Mouse (Mus musculus): ENCODE data around the gene Tmub2. TPM values are rescaled to one million over a fixed set of nuclear protein-coding genes. Genes with fewer than 3 reads are reported as not detected.

Tmub2 gene
- polyA plus RNA-seq (2012; rRNA removed), result 59.7 and 66.9 TPM in 2 replicates

- peak within 1 kb of the TSS; percentile 84 for H3K4me3 ChIP-seq (ENCODE audit: insufficient read depth, low read depth, low read length)
- peak within 1 kb of the TSS; percentile 94 for H3K27ac ChIP-seq (ENCODE audit: insufficient read depth, low read depth, low read length)
- WGBS, result under 1% methylated on average over 32 of the region's 32 CpGs
- no peaks in the 10 kb centered on the region for H3K36me3 ChIP-seq (ENCODE audit: control insufficient read depth, insufficient read depth, low read length)
- DNase-seq, result peak; percentile 99
- peaks cover 4% of the 10 kb centered on the region for H3K4me1 ChIP-seq (ENCODE audit: control insufficient read depth, insufficient read depth, low read length)
- no peaks in the 10 kb centered on the region for H3K27me3 ChIP-seq (replicated peaks; ENCODE audit: control insufficient read depth, insufficient read depth, low read length)
- TF ChIP-seq POLR2A (IDR thresholded peaks at IDR 0.05; ENCODE audit: low read depth, low read length), result no peak
- TF ChIP-seq CTCF (conservative IDR thresholded peaks at IDR 0.05; ENCODE audit: insufficient read depth, insufficient read length, low read depth, low read length), result peak; percentile 27; the same call in 1 of the 2 replicates
These were observed at the start of gene Tmub2 for GRCm38 (mm10) chr11:102284501-102285094. TSS of gene Tmub2 (plus strand) at chr11:102284931.

- TF ChIP-seq CTCF (conservative IDR thresholded peaks at IDR 0.05; ENCODE audit: insufficient read depth, insufficient read length, low read depth, low read length), result no peak
- TF ChIP-seq POLR2A (IDR thresholded peaks at IDR 0.05; ENCODE audit: low read depth, low read length), result no peak
- H3K4me3 ChIP-seq (ENCODE audit: insufficient read depth, low read depth, low read length), result no peak overlapping the region
- DNase-seq, result no peak
- no peaks in the 10 kb centered on the region for H3K4me1 ChIP-seq (ENCODE audit: control insufficient read depth, insufficient read depth, low read length)
- H3K27ac ChIP-seq (ENCODE audit: insufficient read depth, low read depth, low read length), result no peak overlapping the region
- WGBS, result 68% methylated on average over 2 of the region's 2 CpGs
- no peaks in the 10 kb centered on the region for H3K36me3 ChIP-seq (ENCODE audit: control insufficient read depth, insufficient read depth, low read length)
- H3K27me3 ChIP-seq (replicated peaks; ENCODE audit: control insufficient read depth, insufficient read depth, low read length), result no peaks in the 10 kb centered on the region
These were observed 48.7 kb upstream of the Tmub2 start for GRCm38 (mm10) chr11:102236022-102236421.

- DNase-seq, result no peak
- TF ChIP-seq POLR2A (IDR thresholded peaks at IDR 0.05; ENCODE audit: low read depth, low read length) (no peak), CTCF (conservative IDR thresholded peaks at IDR 0.05; ENCODE audit: insufficient read depth, insufficient read length, low read depth, low read length) (no peak)
- Histone ChIP-seq H3K27ac (ENCODE audit: insufficient read depth, low read depth, low read length) (no peak overlapping the region), H3K4me1 (ENCODE audit: control insufficient read depth, insufficient read depth, low read length) (no peaks in the 10 kb centered on the region), H3K27me3 (replicated peaks; ENCODE audit: control insufficient read depth, insufficient read depth, low read length) (no peaks in the 10 kb centered on the region), H3K4me3 (ENCODE audit: insufficient read depth, low read depth, low read length) (no peak overlapping the region), H3K36me3 (ENCODE audit: control insufficient read depth, insufficient read depth, low read length) (no peaks in the 10 kb centered on the region)
- WGBS, result 85% methylated on average over 6 of the region's 6 CpGs
These were observed 44.1 kb upstream of the Tmub2 start for GRCm38 (mm10) chr11:102240636-102241035.

DNA sequence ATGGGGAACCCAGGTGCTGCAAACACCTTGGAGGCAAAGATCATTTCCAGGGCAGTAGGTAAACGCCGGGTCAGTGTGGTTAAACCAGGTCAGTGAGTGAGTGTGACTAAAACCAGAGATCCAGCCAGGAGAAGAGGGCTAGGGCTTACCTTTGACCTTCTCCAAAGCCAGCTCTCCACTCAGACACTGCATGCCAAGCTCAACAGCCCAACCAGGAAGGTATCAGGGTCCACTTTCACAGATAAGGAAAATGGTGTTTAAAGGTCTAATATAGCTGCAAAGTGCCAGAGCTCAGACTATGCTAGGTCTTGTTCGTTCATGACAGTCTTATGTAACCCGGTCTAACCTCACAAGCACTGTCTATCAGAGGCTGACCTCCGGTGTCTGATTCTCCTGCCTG lies 43.5 kb upstream of the Tmub2 start:
- TF ChIP-seq CTCF (conservative IDR thresholded peaks at IDR 0.05; ENCODE audit: insufficient read depth, insufficient read length, low read depth, low read length) (no peak; the same call in 1 of the 2 replicates), POLR2A (IDR thresholded peaks at IDR 0.05; ENCODE audit: low read depth, low read length) (no peak)
- WGBS, result 57% methylated on average over 5 of the region's 5 CpGs
- Histone ChIP-seq H3K4me1 (ENCODE audit: control insufficient read depth, insufficient read depth, low read length) (no peaks in the 10 kb centered on the region), H3K36me3 (ENCODE audit: control insufficient read depth, insufficient read depth, low read length) (no peaks in the 10 kb centered on the region), H3K27ac (ENCODE audit: insufficient read depth, low read depth, low read length) (no peak overlapping the region), H3K27me3 (replicated peaks; ENCODE audit: control insufficient read depth, insufficient read depth, low read length) (no peaks in the 10 kb centered on the region), H3K4me3 (ENCODE audit: insufficient read depth, low read depth, low read length) (no peak overlapping the region)
- peak; percentile 72 for DNase-seq

DNA sequence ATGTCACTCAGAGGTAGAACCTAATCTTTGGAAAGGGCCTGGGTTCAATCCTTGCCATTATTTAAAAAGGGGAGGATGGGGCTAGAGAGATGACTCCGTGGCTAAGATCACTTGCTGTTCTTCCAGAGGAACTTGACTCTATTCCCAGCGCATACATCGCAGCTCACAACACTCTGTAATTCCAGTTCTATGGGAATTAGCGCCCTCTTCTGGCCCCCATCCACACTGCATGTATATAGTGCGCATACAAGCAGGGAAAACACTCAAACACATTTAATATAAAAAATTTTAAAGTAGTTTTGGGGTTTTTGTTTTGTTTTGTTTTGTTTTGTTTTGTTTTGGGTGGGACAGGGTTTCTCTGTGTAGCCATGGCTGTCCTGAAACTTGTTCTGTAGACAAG lies 42.9 kb upstream of the Tmub2 start:
- TF ChIP-seq POLR2A (IDR thresholded peaks at IDR 0.05; ENCODE audit: low read depth, low read length) (no peak), CTCF (conservative IDR thresholded peaks at IDR 0.05; ENCODE audit: insufficient read depth, insufficient read length, low read depth, low read length) (no peak)
- Histone ChIP-seq H3K4me1 (ENCODE audit: control insufficient read depth, insufficient read depth, low read length) (no peaks in the 10 kb centered on the region), H3K27me3 (replicated peaks; ENCODE audit: control insufficient read depth, insufficient read depth, low read length) (no peaks in the 10 kb centered on the region), H3K4me3 (ENCODE audit: insufficient read depth, low read depth, low read length) (no peak overlapping the region), H3K36me3 (ENCODE audit: control insufficient read depth, insufficient read depth, low read length) (no peaks in the 10 kb centered on the region), H3K27ac (ENCODE audit: insufficient read depth, low read depth, low read length) (no peak overlapping the region)
- no peak for DNase-seq
- WGBS, result 61% methylated on average over 5 of the region's 5 CpGs

- WGBS, result 5% methylated on average over 32 of the region's 32 CpGs
- DNase-seq, result peak; percentile 36
- Histone ChIP-seq H3K27me3 (replicated peaks; ENCODE audit: control insufficient read depth, insufficient read depth, low read length) (no peaks in the 10 kb centered on the region), H3K4me1 (ENCODE audit: control insufficient read depth, insufficient read depth, low read length) (no peaks in the 10 kb centered on the region), H3K4me3 (ENCODE audit: insufficient read depth, low read depth, low read length) (peak overlapping the region; percentile 30; the same call in 1 of the 2 replicates), H3K36me3 (ENCODE audit: control insufficient read depth, insufficient read depth, low read length) (no peaks in the 10 kb centered on the region), H3K27ac (ENCODE audit: insufficient read depth, low read depth, low read length) (no peak overlapping the region)
- TF ChIP-seq CTCF (conservative IDR thresholded peaks at IDR 0.05; ENCODE audit: insufficient read depth, insufficient read length, low read depth, low read length), result no peak
- TF ChIP-seq POLR2A (IDR thresholded peaks at IDR 0.05; ENCODE audit: low read depth, low read length), result no peak
These were observed 39.7 kb upstream of the Tmub2 start for GRCm38 (mm10) chr11:102244926-102245449.

DNA sequence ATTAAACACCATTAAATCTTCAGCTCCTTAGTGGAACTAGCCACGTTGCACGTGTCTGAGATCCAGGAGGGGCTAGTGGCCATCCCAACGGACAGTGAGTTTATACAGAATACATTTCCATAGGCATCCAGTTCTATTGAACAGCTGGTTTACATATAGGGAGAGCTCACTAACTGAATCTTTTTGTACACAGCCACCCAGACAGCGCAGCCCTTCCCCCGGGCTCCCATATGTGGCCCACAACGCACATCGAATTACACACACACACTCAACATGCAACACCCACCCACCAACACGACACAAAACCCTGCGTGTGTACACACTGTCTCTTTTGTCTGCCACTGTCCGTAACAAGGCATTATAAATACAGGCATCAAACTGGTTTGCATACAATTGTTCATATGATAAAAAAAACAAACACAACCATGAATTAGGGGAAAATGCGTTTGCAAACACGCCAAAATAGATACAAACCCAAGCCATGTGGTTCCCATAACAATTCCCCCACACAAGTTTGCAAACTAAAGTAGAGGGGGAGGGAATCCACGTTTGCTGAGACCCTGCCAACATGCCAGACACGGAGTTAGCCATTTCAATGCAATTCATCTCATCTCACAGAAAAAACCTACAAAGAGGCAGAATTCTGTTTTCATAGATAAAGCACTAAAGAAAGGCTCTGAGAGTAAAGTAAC lies 39.0 kb upstream of the Tmub2 start:
- H3K4me1 ChIP-seq (ENCODE audit: control insufficient read depth, insufficient read depth, low read length), result no peaks in the 10 kb centered on the region
- H3K27me3 ChIP-seq (replicated peaks; ENCODE audit: control insufficient read depth, insufficient read depth, low read length), result no peaks in the 10 kb centered on the region
- 75% methylated on average over 14 of the region's 14 CpGs for WGBS
- H3K4me3 ChIP-seq (ENCODE audit: insufficient read depth, low read depth, low read length), result no peak overlapping the region
- H3K36me3 ChIP-seq (ENCODE audit: control insufficient read depth, insufficient read depth, low read length), result no peaks in the 10 kb centered on the region
- TF ChIP-seq POLR2A (IDR thresholded peaks at IDR 0.05; ENCODE audit: low read depth, low read length), result no peak
- TF ChIP-seq CTCF (conservative IDR thresholded peaks at IDR 0.05; ENCODE audit: insufficient read depth, insufficient read length, low read depth, low read length), result no peak
- DNase-seq, result no peak
- H3K27ac ChIP-seq (ENCODE audit: insufficient read depth, low read depth, low read length), result no peak overlapping the region
